Mouse (Mus musculus): ENCODE data around the gene Tmem19.

Tmem19 gene

GRCm38 (mm10) chr10:115361840-115362622, at the start of gene Tmem19:
Tmem19 (minus strand) TSS chr10:115362501.
- peak; percentile 97 for DNase-seq (ENCODE audit: low read depth)

- peak; percentile 79 for DNase-seq (ENCODE audit: low read depth)
These were observed 44.1 kb upstream of the Tmem19 start for GRCm38 (mm10) chr10:115406393-115406792.

- no peak for DNase-seq (ENCODE audit: low read depth)
These were observed 29.6 kb upstream of the Tmem19 start for GRCm38 (mm10) chr10:115391896-115392295.

GRCm38 (mm10) chr10:115391076-115391475, 28.8 kb upstream of the Tmem19 start:
- no peak for DNase-seq (ENCODE audit: low read depth)

GRCm38 (mm10) chr10:115387891-115388290, 25.6 kb upstream of the Tmem19 start:
- no peak for DNase-seq (ENCODE audit: low read depth)

GRCm38 (mm10) chr10:115385018-115386002, 23.0 kb upstream of the Tmem19 start:
- peak; percentile 55 for DNase-seq (ENCODE audit: low read depth)

GRCm38 (mm10) chr10:115384221-115385017, 22.1 kb upstream of the Tmem19 start, which contains the start of the genes Thap2 and Zfc3h1:
Thap2 (minus strand) TSS chr10:115384443.
Zfc3h1 (plus strand) TSS chr10:115384959.
- peak; percentile 99 for DNase-seq (ENCODE audit: low read depth)

- DNase-seq (ENCODE audit: low read depth) = peak; percentile 71
These were observed 21.4 kb upstream of the Tmem19 start for GRCm38 (mm10) chr10:115383644-115384220.

- no peak for DNase-seq (ENCODE audit: low read depth)
These were observed 20.7 kb upstream of the Tmem19 start for GRCm38 (mm10) chr10:115382846-115383643.

- peak; percentile 58 for DNase-seq (ENCODE audit: low read depth)
These were observed 19.3 kb upstream of the Tmem19 start for GRCm38 (mm10) chr10:115381506-115382084.

- peak; percentile 55 for DNase-seq (ENCODE audit: low read depth)
These were observed 850 bp upstream of the Tmem19 start for GRCm38 (mm10) chr10:115363151-115363550.

GRCm38 (mm10) chr10:115362623-115362964, 293 bp upstream of the Tmem19 start:
- no peak for DNase-seq (ENCODE audit: low read depth)

- peak; percentile 24 for DNase-seq (ENCODE audit: low read depth)
These were observed 3.2 kb downstream of the Tmem19 start for GRCm38 (mm10) chr10:115359066-115359465.

GRCm38 (mm10) chr10:115358216-115358919, 3.9 kb downstream of the Tmem19 start:
- DNase-seq (ENCODE audit: low read depth) = no peak

GRCm38 (mm10) chr10:115356106-115356505, 6.2 kb downstream of the Tmem19 start:
- DNase-seq (ENCODE audit: low read depth) = no peak

GRCm38 (mm10) chr10:115355016-115355415, 7.3 kb downstream of the Tmem19 start:
- DNase-seq (ENCODE audit: low read depth) = no peak

GRCm38 (mm10) chr10:115354553-115354952, 7.7 kb downstream of the Tmem19 start:
- DNase-seq (ENCODE audit: low read depth) = no peak

- peak; percentile 14 for DNase-seq (ENCODE audit: low read depth)
These were observed 11.4 kb downstream of the Tmem19 start for GRCm38 (mm10) chr10:115350810-115351397.

- DNase-seq (ENCODE audit: low read depth) = no peak
These were observed 12.8 kb downstream of the Tmem19 start for GRCm38 (mm10) chr10:115349509-115349908.
